In genomic region chr7:70633577-70633976, GRCm38 (mm10) we compare ENCODE assay signal across 9 mouse cellular contexts.
A peak's percentile ranks its signal among the peaks of the same experiment; 100 is the strongest.
DNase-seq lines count a peak whose midpoint lies in the region; ATAC-seq lines count a peak whose summit lies in the region.
"Had no signal": no experiment of that assay in that cellular context is flagged by ENCODE, and none has a peak within 500 bp of the region (broad histone marks: within the 10 kb centered on the region; RNA-seq: fewer than 3 reads in every experiment).

No protein-coding gene starts in this region.

- no peak for ATAC-seq in midbrain, embryonic 16.5 days
- ATAC-seq in neural tube, embryonic 15.5 days (ENCODE audit: low FRiP score) = no peak

- no peaks in the 10 kb centered on the region for H3K9me3 ChIP-seq in midbrain, embryonic 10.5 days (replicated peaks)
- H3K9me3 ChIP-seq in midbrain, embryonic 16.5 days (replicated peaks; ENCODE audit: control insufficient read depth, low read length, poor library complexity, severe bottlenecking) = no peaks in the 10 kb centered on the region
- H3K9me3 ChIP-seq in neural tube, embryonic 15.5 days (replicated peaks) = no peaks in the 10 kb centered on the region

- H3K9ac ChIP-seq in midbrain, embryonic 16.5 days (ENCODE audit: low read depth, low read length) = no peak overlapping the region
- H3K9ac ChIP-seq in neural tube, embryonic 15.5 days (replicated peaks) = no peak overlapping the region

- no peak overlapping the region for H3K4me3 ChIP-seq in midbrain, embryonic 10.5 days
- no peak overlapping the region for H3K4me3 ChIP-seq in midbrain, embryonic 16.5 days (ENCODE audit: low read depth, low read length)
- no peak overlapping the region for H3K4me3 ChIP-seq in neural tube, embryonic 15.5 days (replicated peaks)
- H3K4me3 ChIP-seq: heart, adult 2 months had no signal

- WGBS in midbrain, embryonic 10.5 days = 42% methylated on average over 11 of the region's 11 CpGs
- 28% methylated on average over 11 of the region's 11 CpGs for WGBS in midbrain, embryonic 16.5 days
- 18% methylated on average over 11 of the region's 11 CpGs for WGBS in neural tube, embryonic 15.5 days

- H3K4me2 ChIP-seq in midbrain, embryonic 16.5 days (ENCODE audit: low read length) = no peak overlapping the region
- 0 out of 2 replicates have a peak overlapping the region, but pooled peaks have one; percentile 1 for H3K4me2 ChIP-seq in neural tube, embryonic 15.5 days

- peaks cover 25% of the 10 kb centered on the region for H3K27me3 ChIP-seq in midbrain, embryonic 10.5 days (ENCODE audit: low read depth, poor library complexity, severe bottlenecking)
- H3K27me3 ChIP-seq in midbrain, embryonic 16.5 days (ENCODE audit: control insufficient read depth, insufficient read depth, low read depth, low read length) = no peaks in the 10 kb centered on the region
- 0 out of 2 replicates have a peak, but pooled peaks cover 2% of the 10 kb centered on the region for H3K27me3 ChIP-seq in neural tube, embryonic 15.5 days (replicated peaks)

- H3K27ac ChIP-seq in midbrain, embryonic 10.5 days (replicated peaks) = 0 out of 2 replicates have a peak overlapping the region, but pooled peaks have one; percentile 25
- no peak overlapping the region for H3K27ac ChIP-seq in midbrain, embryonic 16.5 days (ENCODE audit: low read length)
- H3K27ac ChIP-seq in neural tube, embryonic 15.5 days (replicated peaks) = no peak overlapping the region
- H3K27ac ChIP-seq: heart, adult 2 months had no signal

- peaks cover 12% of the 10 kb centered on the region for H3K4me1 ChIP-seq in midbrain, embryonic 10.5 days
- no peaks in the 10 kb centered on the region; the same call in 1 of the 2 replicates for H3K4me1 ChIP-seq in midbrain, embryonic 16.5 days (ENCODE audit: control insufficient read depth, insufficient read depth, low read length)
- H3K4me1 ChIP-seq in neural tube, embryonic 15.5 days = peaks cover 9% of the 10 kb centered on the region; the same call in 1 of the 2 replicates

- peak; percentile 76 to 81 for DNase-seq in cerebellum, postnatal 10 days
- no peak for DNase-seq in cerebellum, adult 11-12 months
- DNase-seq in midbrain, embryonic 10.5 days (ENCODE audit: low spot score) = no peak
- peak; percentile 66 for DNase-seq in kidney, adult 18-20 months
- no peak for DNase-seq in ovary, adult 18-20 months (ENCODE audit: low spot score)
- no peak for DNase-seq in spleen, postnatal 4 days (ENCODE audit: low spot score in 2 of 2)

- H3K36me3 ChIP-seq in midbrain, embryonic 10.5 days = no peaks in the 10 kb centered on the region
- H3K36me3 ChIP-seq in midbrain, embryonic 16.5 days (ENCODE audit: control insufficient read depth, insufficient read depth, low read length) = no peaks in the 10 kb centered on the region
- no peaks in the 10 kb centered on the region for H3K36me3 ChIP-seq in neural tube, embryonic 15.5 days

Comparison
In these comparisons a context has a peak if more than half of its experiments do, and no peak if none do; other contexts are left out.
1. DNase-seq: peak in cerebellum, postnatal 10 days (2 of 2) and kidney, adult 18-20 months (single experiment); none in cerebellum, adult 11-12 months (single experiment), midbrain, embryonic 10.5 days (single experiment), ovary, adult 18-20 months (single experiment) and spleen, postnatal 4 days (0 of 2).